Mouse (Mus musculus) heart, adult 2 months (tissue): ENCODE data around the gene Sgsm3.

Experiments
- CTCF ChIP-seq: fragments of 200-600 bp; IDR thresholded peaks from 2 replicates; pipeline ENCODE4 v1.8.1; 2022; ENCODE audit warnings: antibody characterized with exemption, mild to moderate bottlenecking, moderate library complexity
- POLR2A ChIP-seq: fragments of 200-500 bp; IDR thresholded peaks from 2 replicates; pipeline ENCODE4 v1.6.1; 2011; ENCODE audit warnings: mild to moderate bottlenecking, low read depth, low read length, control low read depth; ENCODE audit not compliant: insufficient read depth

DNA sequence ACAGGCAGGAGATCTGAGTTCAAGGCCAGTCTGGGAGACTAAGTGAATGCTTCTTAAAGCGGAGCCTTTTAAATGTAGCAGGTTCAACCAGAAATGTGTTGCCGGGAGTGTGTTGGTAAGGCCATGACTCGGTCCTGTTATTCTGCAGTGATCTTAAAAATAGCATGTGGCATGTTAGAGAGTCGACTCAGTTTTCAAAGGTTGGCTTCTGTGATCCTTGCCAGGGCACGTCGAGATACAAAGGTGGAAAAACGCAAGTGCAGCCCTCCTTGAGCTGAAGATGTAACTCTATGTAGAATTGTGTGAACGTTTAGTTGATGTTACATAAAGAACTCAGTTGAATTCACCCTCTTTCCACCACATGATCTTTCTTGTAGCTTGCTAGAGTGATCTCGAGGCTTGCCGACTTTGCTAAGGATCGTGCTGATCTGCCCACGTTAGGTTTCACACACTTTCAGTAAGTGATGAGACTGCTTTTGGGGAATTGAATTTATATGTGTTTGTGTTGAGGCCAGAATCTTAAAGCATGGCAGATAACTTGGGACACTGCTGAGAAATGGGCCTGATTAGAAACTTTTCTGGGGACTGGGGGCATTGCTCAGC lies 21.6 kb upstream of the Sgsm3 start:
- no peak for TF ChIP-seq POLR2A
- TF ChIP-seq CTCF, result no peak
